Mouse (Mus musculus) cerebellum, postnatal 14 days (tissue): Measurements from ENCODE around the gene Hist2h3c1.
"Not testable (repeated sequence)": the region's sequence is repeated elsewhere in the genome, so short reads cannot be mapped to it uniquely, and the experiment has no call there.

Experiments
- DNase-seq, 2 experiments: peaks; one replicate each; pipeline ENCODE4 v3.0.0; 2021; ENCODE audit warnings: mixed read lengths in 2 of 2

Gene Hist2h3c1

GRCm38 (mm10) chr3:96260220-96260619 is 13.7 kb downstream of the Hist2h3c1 start:
- DNase-seq = no peak

- DNase-seq = no peak
Observed at GRCm38 (mm10) chr3:96261623-96262022, 15.1 kb downstream of the Hist2h3c1 start.

GRCm38 (mm10) chr3:96262216-96262875 is 15.9 kb downstream of the Hist2h3c1 start:
- peak; percentile 87 to 91 for DNase-seq

GRCm38 (mm10) chr3:96262979-96263550 is 16.6 kb downstream of the Hist2h3c1 start, which contains the start of gene Hist2h4:
Gene Hist2h4 (minus strand): TSS chr3:96263311.
- DNase-seq = peak; percentile 96 to 99

GRCm38 (mm10) chr3:96263558-96264403 is 17.3 kb downstream of the Hist2h3c1 start:
- peak; percentile 57 to 67 for DNase-seq

GRCm38 (mm10) chr3:96264404-96264949 is 18.0 kb downstream of the Hist2h3c1 start:
- DNase-seq = no peak

GRCm38 (mm10) chr3:96266132-96266710 is 19.7 kb downstream of the Hist2h3c1 start:
- no peak for DNase-seq

GRCm38 (mm10) chr3:96267541-96267940 is 21.1 kb downstream of the Hist2h3c1 start:
- no peak for DNase-seq

- DNase-seq = peak; percentile 77 to 84
Observed at GRCm38 (mm10) chr3:96268051-96268775, 21.7 kb downstream of the Hist2h3c1 start, which contains the start of gene Hist2h3b. Gene Hist2h3b (plus strand): TSS chr3:96268654.

- peak in 1 of 2 experiments; percentile 41 for DNase-seq
Observed at GRCm38 (mm10) chr3:96268776-96269378, 22.4 kb downstream of the Hist2h3c1 start.

- peak; percentile 88 to 93 for DNase-seq
Observed at GRCm38 (mm10) chr3:96269511-96270474, 23.3 kb downstream of the Hist2h3c1 start, which contains the start of gene Hist2h2bb. Gene Hist2h2bb (plus strand): TSS chr3:96269752.

GRCm38 (mm10) chr3:96273591-96274465 is 27.3 kb downstream of the Hist2h3c1 start:
- no peak for DNase-seq

- peak in 1 of 2 experiments; percentile 53 for DNase-seq
Observed at GRCm38 (mm10) chr3:96277428-96277799, 30.9 kb downstream of the Hist2h3c1 start.

GRCm38 (mm10) chr3:96277800-96278624 is 31.5 kb downstream of the Hist2h3c1 start:
- peak; percentile 92 to 94 for DNase-seq

GRCm38 (mm10) chr3:96280660-96281059 is 34.2 kb downstream of the Hist2h3c1 start:
- no peak for DNase-seq

GRCm38 (mm10) chr3:96284457-96284856 is 38.0 kb downstream of the Hist2h3c1 start:
- DNase-seq = peak in 1 of 2 experiments; percentile 30

GRCm38 (mm10) chr3:96287334-96287733 is 40.8 kb downstream of the Hist2h3c1 start:
- DNase-seq = not testable (repeated sequence)

- no peak for DNase-seq
Observed at GRCm38 (mm10) chr3:96289201-96289600, 42.7 kb downstream of the Hist2h3c1 start.
